ENCODE assay signal across 7 mouse cellular contexts in genomic region chr10:111163601-111164240, GRCm38 (mm10). TPM values are rescaled to one million over a fixed set of nuclear protein-coding genes. Genes with fewer than 3 reads are reported as not detected.
DNase-seq lines count a peak whose midpoint lies in the region; ATAC-seq and TF ChIP-seq lines count a peak whose summit lies in the region.

No protein-coding gene starts in this region.

- TF ChIP-seq POLR2A in small intestine, adult 2 months (IDR thresholded peaks at IDR 0.05; ENCODE audit: low read depth, low read length) = no peak

- no peaks in the 10 kb centered on the region for H3K36me3 ChIP-seq in lung, postnatal 0 days (ENCODE audit: insufficient read depth, low read length)
- H3K36me3 ChIP-seq in embryonic facial prominence, embryonic 13.5 days = no peaks in the 10 kb centered on the region
- no peaks in the 10 kb centered on the region for H3K36me3 ChIP-seq in limb, embryonic 10.5 days
- H3K36me3 ChIP-seq in small intestine, adult 2 months (ENCODE audit: control insufficient read depth, insufficient read depth, low read length) = no peaks in the 10 kb centered on the region

- H3K9me3 ChIP-seq in lung, postnatal 0 days (ENCODE audit: low read length) = no peaks in the 10 kb centered on the region
- H3K9me3 ChIP-seq in embryonic facial prominence, embryonic 13.5 days = no peaks in the 10 kb centered on the region
- H3K9me3 ChIP-seq in limb, embryonic 10.5 days (replicated peaks) = no peaks in the 10 kb centered on the region

- H3K9ac ChIP-seq in lung, postnatal 0 days (replicated peaks; ENCODE audit: low read depth) = 0 out of 2 replicates have a peak overlapping the region, but pooled peaks have one; percentile 12
- H3K9ac ChIP-seq in embryonic facial prominence, embryonic 13.5 days = peak overlapping the region; percentile 94

- peak; percentile 36 for DNase-seq in lung, postnatal 0 days (ENCODE audit: low spot score)
- DNase-seq in lung, postnatal 36 days = no peak
- DNase-seq in limb, embryonic 10.5 days (ENCODE audit: low spot score) = no peak
- DNase-seq in adrenal gland, postnatal 14 days = no peak
- no peak for DNase-seq in adrenal gland, postnatal 10 days

- no peak for ATAC-seq in lung, postnatal 0 days
- no peak for ATAC-seq in embryonic facial prominence, embryonic 13.5 days (ENCODE audit: insufficient number of reproducible peaks, insufficient read depth, low FRiP score, low TSS enrichment, low read depth)

- no peak overlapping the region; the same call in 1 of the 2 replicates for H3K4me3 ChIP-seq in lung, postnatal 0 days (ENCODE audit: low read depth, low read length)
- H3K4me3 ChIP-seq in embryonic facial prominence, embryonic 13.5 days = peak overlapping the region; percentile 94
- peak overlapping the region; percentile 71 for H3K4me3 ChIP-seq in limb, embryonic 10.5 days
- no peak overlapping the region for H3K4me3 ChIP-seq in small intestine, adult 2 months (ENCODE audit: low read depth, low read length)

- TF ChIP-seq CTCF in lung, postnatal 0 days (IDR thresholded peaks at IDR 0.05) = no peak
- no peak for TF ChIP-seq CTCF in small intestine, adult 2 months (IDR thresholded peaks at IDR 0.05; ENCODE audit: extremely low read depth, insufficient read length, insufficient replicate concordance, low read depth, low read length)

- H3K27me3 ChIP-seq in lung, postnatal 0 days (replicated peaks; ENCODE audit: insufficient read depth, low read length) = no peaks in the 10 kb centered on the region
- no peaks in the 10 kb centered on the region for H3K27me3 ChIP-seq in embryonic facial prominence, embryonic 13.5 days
- H3K27me3 ChIP-seq in limb, embryonic 10.5 days (ENCODE audit: low read depth, poor library complexity, severe bottlenecking) = no peaks in the 10 kb centered on the region
- H3K27me3 ChIP-seq in small intestine, adult 2 months (ENCODE audit: control insufficient read depth, insufficient read depth, low read length) = no peaks in the 10 kb centered on the region

- 24% methylated on average over 9 of the region's 9 CpGs for WGBS in lung, postnatal 0 days
- 27% methylated on average over 9 of the region's 9 CpGs for WGBS in embryonic facial prominence, embryonic 13.5 days
- 34% methylated on average over 9 of the region's 9 CpGs for WGBS in limb, embryonic 10.5 days
- WGBS in small intestine, adult 2 months = 28% methylated on average over 9 of the region's 9 CpGs

- H3K4me2 ChIP-seq in lung, postnatal 0 days (replicated peaks; ENCODE audit: low read depth, low read length) = peak overlapping the region; percentile 83
- H3K4me2 ChIP-seq in embryonic facial prominence, embryonic 13.5 days = peak overlapping the region; percentile 72

- 0 out of 2 replicates have a peak, but pooled peaks cover 5% of the 10 kb centered on the region for H3K4me1 ChIP-seq in lung, postnatal 0 days (ENCODE audit: insufficient read depth, low read depth, low read length)
- H3K4me1 ChIP-seq in embryonic facial prominence, embryonic 13.5 days = peaks cover 12% of the 10 kb centered on the region; the same call in 1 of the 2 replicates
- peaks cover 12% of the 10 kb centered on the region for H3K4me1 ChIP-seq in limb, embryonic 10.5 days
- peaks cover 2% of the 10 kb centered on the region; the same call in 1 of the 2 replicates for H3K4me1 ChIP-seq in small intestine, adult 2 months (ENCODE audit: control insufficient read depth, insufficient read depth, insufficient read length, low read length)

- TF ChIP-seq EP300 in lung, postnatal 0 days (IDR thresholded peaks at IDR 0.05) = no peak

- peak overlapping the region; percentile 96 for H3K27ac ChIP-seq in lung, postnatal 0 days (ENCODE audit: low read length)
- H3K27ac ChIP-seq in embryonic facial prominence, embryonic 13.5 days = peak overlapping the region; percentile 92
- peak overlapping the region; percentile 90 for H3K27ac ChIP-seq in limb, embryonic 10.5 days
- H3K27ac ChIP-seq in small intestine, adult 2 months (ENCODE audit: insufficient read depth, low read depth, low read length) = peak overlapping the region; percentile 86

RNA-seq across cellular contexts. Expression of gene Osbpl8, which starts 0.8 kb away (rescaled TPM):
- 12.9 and 14.4 TPM in 2 replicates for polyA plus RNA-seq in lung, postnatal 0 days (2015; fragmentation: Nextera tagmentation; extraction: Ambion mirVana)
- polyA plus RNA-seq in embryonic facial prominence, embryonic 13.5 days (2015; fragmentation: Nextera tagmentation; extraction: Ambion mirVana) = 13.1 and 13.7 TPM in 2 replicates
- 6.9 and 8.9 TPM in 2 replicates for polyA plus RNA-seq in limb, embryonic 10.5 days (2016; fragmentation: Nextera tagmentation; extraction: Ambion mirVana)
- 0.67 and 1.1 TPM in 2 replicates for polyA plus RNA-seq in small intestine, adult 2 months (2012; rRNA removed)
- 28.2 and 29.0 TPM in 2 replicates for total RNA-seq in adrenal gland, postnatal 14 days (2021)
- total RNA-seq in adrenal gland, postnatal 10 days (2021) = 10 to 100 TPM; 27.1 to 31.0 TPM

Comparison
In these comparisons a context has a peak if more than half of its experiments do, and no peak if none do; other contexts are left out.
1. H3K4me3 ChIP-seq: peak in embryonic facial prominence, embryonic 13.5 days (single experiment) and limb, embryonic 10.5 days (single experiment); none in lung, postnatal 0 days (single experiment) and small intestine, adult 2 months (single experiment).
2. Peak in every context shown above with its lines, with median percentiles within 50 percentile points of each other: H3K27ac ChIP-seq.